Mouse (Mus musculus): ENCODE data around the gene Pex6.

Gene Pex6

DNA sequence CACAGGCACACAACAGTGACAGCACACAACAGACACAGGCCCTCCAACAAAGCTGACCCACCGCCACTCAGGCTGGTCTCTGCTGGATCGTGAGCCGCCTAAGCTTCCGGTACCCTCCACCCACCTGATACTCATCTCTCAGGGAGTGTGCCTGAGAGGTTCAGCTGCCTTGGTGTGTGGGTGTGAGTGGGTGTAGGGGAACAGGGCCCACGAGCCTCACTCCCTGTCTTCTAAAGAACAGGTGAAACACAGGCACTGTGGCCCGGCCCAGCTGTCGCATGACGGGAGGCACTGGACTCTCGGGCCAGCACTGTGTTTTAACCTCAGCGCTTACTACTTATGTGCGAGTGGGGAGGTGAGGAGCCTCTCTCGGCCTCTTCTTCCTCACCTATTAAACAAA lies 9.2 kb upstream of the Pex6 start:
- DNase-seq = no peak

DNA sequence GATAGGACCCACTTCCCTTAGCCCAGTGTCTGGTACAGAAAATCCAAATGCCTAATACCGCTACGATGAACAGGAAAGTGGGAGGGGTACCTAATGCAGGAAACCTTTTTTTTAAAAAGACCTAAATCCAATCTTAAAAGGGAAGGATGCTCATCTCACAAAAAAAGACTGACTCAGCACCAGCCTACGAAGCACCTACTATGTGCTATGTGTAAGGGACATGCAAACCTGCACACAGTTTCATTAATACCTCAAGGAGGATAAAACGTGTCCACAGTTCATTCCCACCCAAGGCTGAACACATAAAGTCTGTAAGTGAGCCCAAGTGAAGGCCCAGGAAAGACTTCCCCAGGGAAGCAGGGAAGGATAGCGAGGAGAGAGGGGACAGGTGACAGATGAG lies 8.8 kb upstream of the Pex6 start:
- DNase-seq = no peak

DNA sequence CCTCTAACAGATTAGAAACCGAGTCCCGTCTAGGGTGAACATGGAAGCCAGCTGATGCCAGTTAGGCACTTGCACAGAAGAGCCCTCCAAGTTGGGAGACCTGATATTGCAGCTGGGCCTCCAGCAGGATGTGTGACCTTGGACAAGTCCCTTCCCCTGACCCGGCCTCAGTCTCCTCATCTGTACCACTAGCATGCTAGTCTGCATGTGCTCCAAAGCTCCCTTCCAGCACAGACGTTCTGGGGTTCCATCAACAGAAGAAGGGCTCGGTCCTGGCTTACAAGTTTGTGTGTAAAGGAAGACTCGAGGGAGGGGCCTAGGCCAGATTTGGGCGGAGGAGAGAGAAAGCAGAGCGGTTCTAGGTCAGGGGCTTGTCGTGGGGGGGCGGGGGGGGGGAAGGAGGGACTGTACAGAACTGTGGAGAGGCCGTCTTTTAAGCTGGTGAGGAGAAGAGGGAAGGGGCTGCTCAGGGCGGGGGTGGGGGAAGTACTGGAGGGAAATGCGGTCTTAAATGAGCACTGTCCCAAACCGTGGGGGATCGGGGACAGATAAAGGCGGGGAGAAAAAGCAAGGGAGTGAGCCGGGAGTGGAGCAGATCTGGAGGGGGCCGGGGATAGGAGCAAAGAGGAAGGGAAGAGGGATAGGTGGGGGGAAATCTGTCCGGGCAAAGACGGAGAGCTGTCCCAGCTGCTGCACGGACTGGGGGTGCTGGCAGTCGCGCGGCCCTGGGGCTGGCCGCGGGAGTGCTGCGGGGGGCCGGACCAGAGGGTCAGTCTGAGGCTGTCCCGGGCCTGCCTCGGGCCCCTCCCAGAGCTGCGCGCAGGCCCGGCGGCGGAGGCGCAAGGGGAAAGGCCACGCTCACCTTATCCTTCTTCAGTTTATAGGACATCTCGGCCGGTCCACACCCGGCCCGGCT lies 7.0 kb upstream of the Pex6 start:
- peak in 1 of 2 experiments; percentile 41 for DNase-seq

DNA sequence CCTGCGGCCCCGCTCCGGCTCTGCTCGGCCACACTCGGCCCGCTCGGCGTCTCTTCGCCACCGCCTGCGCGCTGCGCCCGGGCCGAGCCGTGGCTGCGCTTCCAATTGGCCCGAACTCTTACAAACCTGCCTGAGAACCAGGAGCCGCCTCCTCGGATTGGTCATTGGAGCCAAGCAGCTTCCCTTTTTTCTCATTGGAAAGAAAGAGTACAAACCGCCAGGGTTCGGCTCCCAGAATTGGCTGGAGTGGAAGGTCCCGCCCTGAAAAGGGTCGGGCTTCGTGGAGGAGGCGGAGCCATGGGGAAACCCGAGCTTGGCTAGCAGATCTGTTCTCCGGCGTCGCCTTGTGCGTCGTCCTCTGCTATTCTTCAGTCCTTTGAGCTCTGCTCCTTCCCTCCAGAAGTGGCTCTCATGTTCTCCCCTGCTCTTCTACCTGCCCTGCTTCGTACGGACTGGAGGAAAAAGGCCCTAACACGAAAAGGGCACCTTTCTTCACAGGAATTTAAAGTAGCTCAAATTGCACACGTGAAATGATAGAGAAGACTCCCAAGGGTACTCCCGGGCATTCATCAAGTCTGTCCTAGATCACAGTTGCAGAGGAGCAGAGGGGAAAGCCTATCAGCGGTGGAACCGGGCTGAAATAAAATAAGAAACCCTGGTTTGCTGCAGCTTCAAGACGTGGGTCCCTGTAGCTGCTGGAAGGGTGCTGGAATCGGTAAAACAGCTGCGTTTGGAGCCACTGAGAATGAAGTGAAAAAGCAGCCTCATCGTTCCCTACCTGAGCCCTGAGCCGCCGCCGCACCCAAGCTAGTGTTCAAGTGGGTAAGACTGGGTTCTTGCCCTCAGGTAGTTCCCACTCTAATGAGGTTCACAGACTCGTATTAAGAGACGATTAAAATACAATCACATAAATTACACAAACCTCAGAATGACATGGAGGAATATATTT lies 6.1 kb upstream of the Pex6 start, which contains the start of gene Ppp2r5d:
Ppp2r5d (minus strand) TSS at position 225 of the 949 bp plus-strand sequence.
- DNase-seq = peak; percentile 93 to 98

DNA sequence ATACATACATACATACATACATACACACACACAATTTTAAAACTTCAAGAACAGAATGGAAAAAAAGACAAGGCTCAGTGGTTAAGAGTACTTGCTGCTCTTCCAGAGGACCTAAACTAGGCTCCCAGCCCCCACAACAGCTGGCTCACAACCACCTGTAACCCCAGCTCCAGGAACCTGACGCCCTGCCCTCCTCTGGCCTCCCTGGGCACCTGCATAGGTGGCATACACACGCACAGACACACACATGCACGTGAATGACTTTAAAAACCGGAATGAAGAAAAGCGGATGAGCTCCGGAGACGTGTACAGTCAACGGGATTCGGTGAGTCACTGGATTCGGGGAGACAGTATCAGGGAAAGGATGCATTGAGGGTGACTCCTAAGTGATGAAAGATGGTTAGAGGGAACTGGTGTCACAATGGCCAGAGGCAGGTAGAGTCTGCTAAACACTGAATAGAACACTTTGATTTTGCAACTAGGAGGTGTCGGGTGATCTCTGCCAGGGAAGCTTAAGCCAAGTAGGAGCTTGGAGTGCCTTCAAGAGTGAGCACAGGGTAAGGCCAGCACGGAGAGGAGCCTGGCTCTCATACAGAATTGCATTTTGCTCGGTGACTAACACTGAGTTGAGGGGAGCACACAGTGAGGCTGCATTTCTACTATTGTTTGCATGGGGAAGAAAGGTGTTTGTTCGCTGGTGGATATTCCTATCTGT lies 4.7 kb upstream of the Pex6 start:
- DNase-seq = no peak

DNA sequence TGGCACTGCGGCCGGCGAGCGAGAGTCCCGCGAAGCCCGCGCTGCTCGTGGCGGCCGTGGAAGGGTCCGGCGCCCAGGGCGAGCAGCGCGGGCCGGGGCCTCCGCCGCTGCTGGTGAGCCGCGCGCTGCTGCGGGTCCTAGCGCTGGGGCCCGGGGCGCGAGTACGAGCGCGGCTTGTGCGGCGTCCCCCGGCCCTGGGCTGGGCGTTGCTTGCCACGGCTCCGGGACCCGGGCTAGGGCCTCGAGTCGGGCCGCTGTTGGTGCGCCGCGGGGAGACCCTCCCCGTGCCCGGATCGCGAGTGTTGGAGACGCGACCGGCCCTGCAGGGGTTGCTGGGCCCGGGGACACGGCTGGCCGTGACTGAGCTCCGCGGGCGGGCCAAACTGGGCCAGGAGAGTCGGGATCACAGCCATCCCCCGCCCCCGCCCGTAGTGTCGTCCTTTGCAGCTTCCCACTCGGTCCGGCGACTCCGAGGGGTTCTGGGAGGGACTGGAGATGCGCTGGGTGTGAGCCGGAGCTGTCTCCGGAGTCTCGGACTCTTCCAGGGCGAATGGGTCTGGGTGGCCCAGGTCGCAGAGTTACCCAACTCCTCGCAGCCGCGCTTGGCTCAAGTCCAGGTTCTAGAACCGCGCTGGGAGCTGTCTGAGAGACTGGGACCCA lies 479 bp downstream of the Pex6 start:
- DNase-seq = peak in 1 of 2 experiments; percentile 53

DNA sequence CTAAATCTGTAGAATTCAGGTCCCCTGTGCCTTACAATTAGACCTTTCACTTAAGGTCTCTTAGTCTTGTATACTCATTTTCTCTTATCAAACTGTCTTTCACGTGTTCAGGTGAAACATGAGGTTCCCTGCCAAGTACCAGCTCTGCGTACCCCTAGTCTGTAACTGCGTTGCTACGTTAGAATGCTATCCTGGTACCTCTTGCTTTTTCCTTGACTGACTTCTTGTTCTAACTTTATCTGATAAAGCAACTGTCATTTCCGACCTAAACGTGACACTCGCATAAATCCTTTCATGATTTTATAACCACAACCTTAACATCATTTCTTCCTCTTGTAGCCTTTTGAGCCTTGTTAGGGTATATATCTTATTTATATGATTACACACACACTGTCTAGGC lies 1.2 kb downstream of the Pex6 start:
- no peak for DNase-seq

DNA sequence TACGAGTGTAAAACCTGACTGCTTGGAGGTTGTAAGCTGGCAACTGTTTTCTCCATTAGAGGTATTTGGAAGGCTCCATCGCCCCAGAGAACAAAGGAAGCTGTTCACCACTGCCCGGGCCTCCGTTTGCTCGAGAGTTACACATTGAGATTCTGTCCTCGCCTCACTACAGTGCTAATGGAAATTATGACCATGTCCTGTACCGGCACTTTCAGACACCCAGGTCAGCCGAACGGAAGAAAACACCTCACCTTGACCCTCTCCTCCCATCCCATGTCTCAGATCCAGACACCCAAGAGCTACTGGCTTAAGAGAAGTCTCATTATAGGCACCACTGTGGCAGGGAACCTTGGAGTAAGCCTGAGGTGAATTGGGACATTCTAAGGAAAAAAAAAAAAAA lies 2.6 kb downstream of the Pex6 start:
- DNase-seq = no peak

DNA sequence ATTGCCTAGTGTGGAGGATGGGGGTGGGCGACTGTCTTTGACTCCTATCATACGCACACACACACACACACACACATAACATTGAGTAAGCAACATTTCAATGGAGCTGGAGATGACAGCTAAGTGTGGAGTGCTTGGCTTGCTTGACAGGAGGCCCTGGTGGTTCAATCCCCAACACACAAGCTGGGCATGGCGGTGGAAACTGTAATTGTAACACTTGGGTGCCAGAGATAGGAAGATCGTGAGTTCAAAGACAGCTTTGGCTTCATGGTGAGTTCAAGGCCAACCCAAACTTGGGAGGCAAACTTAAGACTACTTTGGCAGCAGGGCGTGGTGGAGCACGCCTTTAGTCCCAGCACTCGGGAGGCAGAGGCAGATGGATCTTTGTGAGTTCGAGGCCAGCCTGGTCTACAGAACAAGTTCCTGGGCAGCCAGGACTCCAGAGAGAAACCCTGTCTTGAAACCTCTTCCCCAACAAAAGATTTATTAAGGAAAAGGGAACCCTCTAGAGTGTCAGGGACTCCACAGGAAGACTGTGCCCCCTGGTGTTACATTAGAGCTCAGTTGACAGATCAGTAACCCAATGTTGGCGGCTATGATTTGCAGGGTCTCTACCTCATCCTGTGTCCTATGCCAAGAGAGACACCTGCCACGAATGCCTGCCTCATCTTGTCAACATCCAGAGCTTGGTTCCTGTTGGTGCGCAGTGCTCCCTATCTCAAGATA lies 3.7 kb downstream of the Pex6 start:
- DNase-seq = peak in 1 of 2 experiments; percentile 39

DNA sequence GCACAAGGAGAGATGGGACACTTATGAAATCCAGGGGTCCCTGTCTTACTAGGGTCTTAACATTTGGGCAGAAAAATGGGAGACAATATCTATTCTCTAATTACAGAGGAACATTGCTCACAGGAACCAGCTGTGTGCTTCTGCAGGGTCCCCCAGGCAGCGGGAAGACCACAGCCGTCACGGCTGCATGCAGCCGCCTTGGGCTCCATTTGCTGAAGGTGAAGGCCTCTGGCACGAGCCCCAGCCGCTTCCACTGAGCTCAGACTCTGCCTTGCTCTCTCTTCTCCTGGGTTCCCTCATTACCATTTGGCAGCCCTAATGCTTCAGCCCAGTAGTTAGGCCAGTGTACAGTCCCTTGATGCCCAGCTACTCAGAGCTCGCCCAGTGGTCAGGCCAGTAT lies 9.8 kb downstream of the Pex6 start:
- no peak for DNase-seq

DNA sequence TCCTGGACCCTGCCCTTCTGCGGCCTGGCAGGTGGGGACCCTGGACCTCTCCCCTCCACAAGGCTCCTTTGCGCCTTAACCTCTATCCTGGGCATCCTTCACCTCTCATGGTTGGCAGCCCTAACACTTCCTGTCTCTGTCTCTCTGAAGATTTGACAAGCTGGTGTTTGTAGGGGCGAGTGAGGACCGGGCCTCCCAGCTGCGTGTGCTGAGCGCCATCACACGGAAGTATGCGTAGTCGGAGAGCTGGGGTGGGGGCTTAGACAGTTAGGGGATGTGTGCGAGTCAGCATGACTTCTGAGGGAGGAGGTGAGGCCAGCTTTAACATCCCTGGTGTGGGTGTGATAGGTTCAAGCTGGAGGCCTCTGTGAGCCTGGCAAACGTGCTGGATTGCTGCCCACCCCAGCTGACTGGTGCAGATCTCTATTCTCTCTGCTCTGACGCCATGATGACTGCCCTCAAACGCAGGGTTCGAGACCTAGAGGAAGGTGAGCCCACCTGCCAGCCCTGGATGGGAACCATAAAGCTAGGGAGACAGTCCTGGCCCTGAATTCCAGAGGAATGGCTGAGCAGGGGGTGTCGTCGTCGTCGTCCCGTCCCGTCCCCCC lies 13.3 kb downstream of the Pex6 start:
- DNase-seq = no peak

DNA sequence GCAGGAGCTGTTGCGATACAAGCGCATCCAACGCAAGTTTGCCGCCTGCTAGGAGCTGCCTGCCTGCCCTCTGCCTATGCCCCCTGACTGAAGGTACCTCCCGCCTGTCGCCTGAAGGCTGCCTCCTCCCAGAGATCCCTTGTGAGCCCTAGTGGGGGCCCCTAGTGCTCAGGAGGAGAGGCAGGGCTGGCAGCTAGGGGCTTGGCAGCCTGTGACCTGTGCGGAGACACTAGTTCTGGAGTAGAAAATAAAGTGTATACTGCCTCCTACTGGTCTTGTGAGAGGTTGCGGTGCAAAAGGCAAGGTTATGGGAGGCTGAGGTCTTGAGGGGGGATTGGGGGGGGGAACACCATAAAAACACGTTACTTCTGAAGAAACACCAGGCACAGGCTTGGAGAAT lies 14.0 kb downstream of the Pex6 start:
- peak in 1 of 2 experiments; percentile 42 for DNase-seq

DNA sequence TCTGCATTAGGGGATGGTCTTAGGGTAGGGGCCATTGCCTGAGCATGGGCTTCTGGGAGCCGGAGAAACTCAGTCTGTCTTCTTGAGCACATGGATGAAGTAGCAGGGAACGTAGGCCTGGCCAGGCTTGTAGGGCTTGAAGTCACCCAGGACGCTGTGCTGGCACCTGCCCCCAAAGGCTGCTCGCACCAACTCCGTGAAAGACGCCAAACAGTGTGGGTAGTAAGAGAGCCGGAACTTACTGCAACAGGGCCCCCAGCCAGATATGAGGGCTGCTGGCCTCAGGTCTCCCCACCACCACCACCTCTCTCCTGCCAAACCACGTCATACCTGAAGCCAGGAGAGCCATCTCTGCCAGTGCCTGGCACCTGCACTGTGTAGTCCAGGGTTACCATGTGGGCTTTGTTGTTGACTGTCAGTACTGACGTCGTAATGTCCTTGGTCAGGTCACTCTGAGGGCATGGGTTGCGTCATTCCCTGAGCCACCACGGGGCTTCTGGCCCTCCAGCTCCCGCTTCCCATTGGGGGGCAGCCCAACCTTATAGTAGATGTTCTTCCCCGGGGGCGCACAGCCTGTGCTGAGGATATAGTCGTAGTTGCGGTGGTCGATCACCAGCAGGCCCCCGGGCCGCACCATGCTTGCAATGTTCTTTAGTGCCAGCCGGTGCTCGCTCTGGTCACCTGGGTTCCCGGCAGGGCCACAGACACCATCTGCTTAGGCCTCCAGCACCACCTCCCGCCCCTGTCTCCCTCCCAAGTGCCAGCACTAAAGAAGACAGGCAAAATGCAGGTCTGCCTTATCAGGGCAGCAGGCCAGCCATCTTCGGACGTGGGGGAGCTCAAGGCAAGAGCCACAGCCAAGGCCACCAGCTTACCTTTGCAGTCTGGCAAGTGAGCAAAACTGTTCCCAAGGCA lies 14.7 kb downstream of the Pex6 start:
- peak; percentile 79 to 86 for DNase-seq

DNA sequence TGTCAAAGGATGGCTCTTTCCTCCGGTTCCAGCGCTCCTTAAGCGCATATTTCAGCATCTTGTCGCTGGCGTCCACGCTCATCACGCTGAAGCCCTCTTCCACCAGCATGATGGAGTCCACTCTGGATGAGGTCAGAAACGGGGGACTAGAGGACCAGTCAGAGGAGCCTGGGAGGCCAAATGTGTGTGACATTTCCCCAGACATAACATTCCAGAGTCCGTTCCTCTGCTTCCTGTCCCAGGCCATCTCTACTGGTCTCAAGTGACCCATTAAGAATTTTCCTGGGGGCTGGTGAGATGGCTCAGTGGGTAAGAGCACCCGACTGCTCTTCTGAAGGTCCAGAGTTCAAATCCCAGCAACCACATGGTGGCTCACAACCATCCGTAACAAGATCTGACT lies 16.0 kb downstream of the Pex6 start:
- no peak for DNase-seq

DNA sequence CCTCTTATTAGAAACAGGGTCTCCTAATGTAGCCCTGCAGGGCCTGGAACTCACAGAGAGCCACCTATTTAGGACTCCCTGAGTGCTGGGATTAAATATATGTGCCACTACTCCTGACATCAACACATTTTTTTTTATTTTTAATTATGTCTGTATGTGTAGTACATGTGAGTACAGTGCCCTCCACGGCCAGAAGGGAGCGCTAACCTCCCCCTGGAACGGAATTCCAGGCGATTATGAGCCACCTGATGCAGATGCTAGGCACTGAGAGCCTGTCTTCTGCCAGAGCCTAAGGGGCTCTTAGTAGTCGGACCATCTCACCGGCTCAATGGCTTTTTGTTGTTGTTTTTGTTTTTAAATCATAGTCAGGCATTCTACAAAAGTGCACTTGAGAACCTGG lies 16.8 kb downstream of the Pex6 start:
- peak; percentile 38 to 48 for DNase-seq

DNA sequence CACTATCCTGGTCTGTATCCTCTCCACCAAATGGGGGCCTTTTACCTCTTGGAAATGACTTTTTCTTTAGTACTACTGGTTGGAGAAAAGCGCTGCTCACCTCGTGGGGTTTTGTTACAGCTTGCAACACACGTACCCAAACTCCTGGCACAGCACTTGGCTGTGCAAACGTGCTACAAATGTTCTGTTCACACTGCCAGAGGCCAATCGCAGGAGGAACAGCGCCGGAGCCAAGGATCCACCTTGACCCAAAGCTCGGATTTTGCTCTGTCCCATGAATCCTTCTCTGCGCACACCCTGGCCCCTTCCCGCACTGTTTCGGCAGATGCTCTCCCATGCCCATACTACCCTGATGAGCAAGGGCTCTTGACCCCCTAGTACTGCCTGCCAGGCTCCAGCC lies 17.2 kb downstream of the Pex6 start:
- DNase-seq = peak in 1 of 2 experiments; percentile 13

DNA sequence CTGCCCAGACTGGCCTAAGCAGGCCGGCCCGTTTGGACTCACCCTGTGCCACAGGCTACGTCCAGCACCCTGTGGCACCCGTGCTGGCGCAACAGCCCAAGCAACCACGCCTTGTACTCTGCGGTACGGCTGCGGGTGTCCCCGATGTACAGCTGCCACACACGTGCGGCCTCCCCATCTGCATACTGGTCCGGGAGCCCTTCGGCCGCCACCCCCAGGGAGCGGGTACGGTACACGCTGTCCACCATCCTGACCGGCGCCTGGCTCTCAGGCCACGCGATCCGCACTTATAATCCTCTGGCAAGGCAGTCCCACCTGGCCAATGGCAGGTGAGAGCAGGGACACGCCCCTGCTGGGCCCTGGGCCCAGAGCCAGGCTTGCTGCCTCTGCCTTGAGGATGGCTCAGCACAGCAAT lies 17.6 kb downstream of the Pex6 start, which contains the start of gene Gnmt:
Gnmt (minus strand) TSS at position 265 of the 415 bp plus-strand sequence.
- peak; percentile 87 to 88 for DNase-seq

DNA sequence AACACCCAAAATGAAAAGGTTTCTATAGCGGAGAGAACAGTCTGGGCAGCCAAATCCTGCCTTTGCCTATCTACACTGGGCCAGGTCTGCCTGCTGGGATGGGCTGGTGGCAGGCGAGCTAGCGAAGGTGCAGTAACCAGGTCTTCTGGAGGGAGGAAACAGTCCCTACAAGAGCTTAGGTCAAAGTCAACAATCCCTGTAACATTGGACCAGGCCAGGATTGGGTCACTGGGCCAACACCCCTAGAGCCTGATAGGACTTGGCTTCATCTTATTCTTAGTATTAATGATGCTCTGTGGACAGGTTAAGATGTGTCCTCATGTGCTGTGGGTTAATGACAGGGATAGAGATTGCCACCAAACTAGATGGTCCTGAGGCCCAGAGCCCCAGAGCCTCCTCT lies 22.8 kb downstream of the Pex6 start:
- DNase-seq = no peak

DNA sequence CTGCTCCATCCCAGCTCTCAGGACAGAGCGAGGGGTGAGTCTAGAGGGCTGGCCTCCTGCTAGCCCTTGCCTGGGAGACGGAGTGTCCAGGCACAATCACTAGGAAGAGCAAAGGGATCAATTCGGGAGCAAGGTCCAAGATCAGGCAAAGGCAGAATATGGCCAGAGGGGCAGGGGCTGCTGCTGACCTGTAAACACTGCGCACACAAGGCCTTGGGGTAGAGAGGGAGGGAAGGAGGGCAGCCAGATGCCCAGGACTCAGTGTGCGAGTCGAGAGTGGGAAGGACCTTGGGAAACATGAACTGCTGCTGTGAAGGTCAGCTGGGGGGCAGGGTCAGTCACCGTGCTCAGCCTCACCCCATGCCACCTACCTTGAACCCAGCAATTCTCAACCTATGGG lies 24.0 kb downstream of the Pex6 start:
- no peak for DNase-seq

DNA sequence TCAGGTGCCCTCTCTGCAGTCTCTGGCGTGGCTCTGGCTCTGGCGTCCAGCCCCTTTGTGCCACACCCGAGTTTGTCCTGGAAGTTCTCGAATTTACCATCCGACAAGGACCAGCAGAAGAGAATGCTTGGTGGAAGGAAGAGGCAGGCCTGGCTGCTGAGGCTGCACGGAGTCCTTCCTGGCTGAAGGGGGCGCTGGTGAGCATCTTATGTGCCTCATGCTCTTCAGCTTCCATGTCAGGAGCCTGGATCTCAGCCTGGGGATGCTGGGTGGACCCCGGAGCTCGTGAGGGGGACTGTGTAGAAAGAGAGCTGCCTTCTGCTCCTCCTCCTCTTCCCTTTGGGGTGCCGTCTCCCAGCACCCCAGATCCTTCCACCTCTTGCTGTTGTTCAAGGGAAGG lies 24.9 kb downstream of the Pex6 start:
- DNase-seq = peak in 1 of 2 experiments; percentile 36

Data from cerebellum, adult 18-20 months (tissue).